Mouse (Mus musculus) heart, postnatal 0 days (tissue): ENCODE measurements around the gene 6030445D17Rik. TPM values are rescaled to one million over a fixed set of nuclear protein-coding genes. Genes with fewer than 3 reads are reported as not detected.

Experiments
- ATAC-seq: fragments of 200-750 bp; cut with Nextera tagmentation; 2 replicates; pipeline ENCODE4 v1.8.0; 2017; ENCODE audit warnings: low read depth, moderate number of reproducible peaks, moderate library complexity; ENCODE audit not compliant: insufficient read depth
- DNase-seq: peaks from one replicate; pipeline ENCODE4 v3.0.0-alpha.2; 2016; ENCODE audit warnings: low spot score
- H3K27ac ChIP-seq: fragments of 300-500 bp; sonication (generic); 2 replicates; pipeline ENCODE4 v1.5.1; 2014; ENCODE audit warnings: low read depth, mild to moderate bottlenecking
- H3K27me3 ChIP-seq: fragments of 300-500 bp; sonication (generic); 2 replicates; pipeline ENCODE4 v1.6.1; 2014; ENCODE audit warnings: low read length, mixed read lengths; ENCODE audit not compliant: control insufficient read depth, insufficient read depth
- H3K36me3 ChIP-seq: fragments of 300-500 bp; sonication (generic); replicated peaks from 2 replicates; pipeline ENCODE4 v1.6.1; 2014; ENCODE audit warnings: low read length, mixed read lengths; ENCODE audit not compliant: control insufficient read depth, insufficient read depth
- H3K4me1 ChIP-seq: fragments of 300-500 bp; sonication (generic); 2 replicates; pipeline ENCODE4 v1.6.1; 2014; ENCODE audit warnings: antibody characterized with exemption; ENCODE audit not compliant: control insufficient read depth, insufficient read depth
- H3K4me2 ChIP-seq: fragments of 300-500 bp; sonication (generic); 2 replicates; pipeline ENCODE4 v1.6.1; 2014; ENCODE audit warnings: low read depth, mild to moderate bottlenecking, low read length, moderate library complexity
- H3K4me3 ChIP-seq: fragments of 300-500 bp; sonication (generic); 2 replicates; pipeline ENCODE4 v1.5.1; 2014; ENCODE audit warnings: low read depth, low read length
- H3K9ac ChIP-seq: fragments of 300-500 bp; sonication (generic); replicated peaks from 2 replicates; pipeline ENCODE4 v1.6.1; 2014; ENCODE audit warnings: low read depth, low read length, mixed read lengths
- H3K9me3 ChIP-seq: fragments of 300-500 bp; sonication (generic); replicated peaks from 2 replicates; pipeline ENCODE4 v1.6.1; 2016; ENCODE audit warnings: low read length; ENCODE audit not compliant: control insufficient read depth
- CTCF ChIP-seq: IDR thresholded peaks from 2 replicates; pipeline ENCODE4 v1.5.1; 2016; ENCODE audit warnings: antibody characterized with exemption, control low read depth, low read depth
- EP300 ChIP-seq: IDR thresholded peaks from 2 replicates; pipeline ENCODE4 v1.6.1; 2016; ENCODE audit warnings: antibody characterized with exemption, low read depth
- WGBS: fragments of 180-500 bp; shearing (Covaris S2); extraction: QIAGEN DNeasy Blood & Tissue Kit; methylation state at CpG from one replicate; pipeline ENCODE4 v1.1.7; 2014; 5-methylcytosine and 5-hydroxymethylcytosine counted together
- polyA plus RNA-seq: library from polyadenylated mRNA; unstranded; fragments of >200 nt; fragmentation: Nextera tagmentation; extraction: Ambion mirVana; gene quantifications from 2 replicates; pipeline ENCODE4 v1.2.1, GENCODE M21; 2015
- total RNA-seq: library from RNA; depleted of rRNA; stranded (reverse); fragments of >200 nt; gene quantifications from 2 replicates; pipeline ENCODE4 v1.2.3, GENCODE M21; 2014; ENCODE audit warnings: low replicate concordance

The 6030445D17Rik gene
- total and polyA plus RNA-seq, 2 experiments from 2014 or later = 0.27 TPM; not detected in 1

GRCm38 (mm10) chr4:136486549-136486948, 24.5 kb downstream of the 6030445D17Rik start:
- no peaks in the 10 kb centered on the region for H3K9me3 ChIP-seq
- H3K9ac ChIP-seq = no peak overlapping the region
- no peak overlapping the region for H3K4me3 ChIP-seq
- H3K36me3 ChIP-seq = no peaks in the 10 kb centered on the region
- WGBS = 90% methylated on average over 2 of the region's 2 CpGs
- no peaks in the 10 kb centered on the region for H3K27me3 ChIP-seq
- no peak for TF ChIP-seq CTCF
- TF ChIP-seq EP300 = no peak
- no peak overlapping the region for H3K27ac ChIP-seq
- DNase-seq (no peak), ATAC-seq (no peak)
- no peak overlapping the region for H3K4me2 ChIP-seq
- no peaks in the 10 kb centered on the region for H3K4me1 ChIP-seq

- Histone ChIP-seq H3K27me3 (no peaks in the 10 kb centered on the region), H3K36me3 (no peaks in the 10 kb centered on the region), H3K9ac (no peak overlapping the region), H3K9me3 (no peaks in the 10 kb centered on the region), H3K4me1 (peaks cover 22% of the 10 kb centered on the region), H3K4me2 (no peak overlapping the region), H3K4me3 (no peak overlapping the region), H3K27ac (no peak overlapping the region)
- TF ChIP-seq CTCF (no peak), EP300 (no peak)
- ATAC-seq (no peak), DNase-seq (no peak)
These were observed 33.9 kb downstream of the 6030445D17Rik start for GRCm38 (mm10) chr4:136495993-136496392.

- ATAC-seq = peak; percentile 33; the same call in 1 of the 2 replicates
- peak; percentile 23 for DNase-seq
- WGBS = 65% methylated on average over 2 of the region's 2 CpGs
- Histone ChIP-seq H3K4me2 (no peak overlapping the region), H3K36me3 (no peaks in the 10 kb centered on the region), H3K9ac (no peak overlapping the region), H3K27ac (0 out of 2 replicates have a peak overlapping the region, but pooled peaks have one; percentile 20), H3K4me3 (no peak overlapping the region), H3K27me3 (no peaks in the 10 kb centered on the region), H3K4me1 (peaks cover 24% of the 10 kb centered on the region), H3K9me3 (no peaks in the 10 kb centered on the region)
- TF ChIP-seq EP300 (no peak), CTCF (no peak)
These were observed 43.6 kb downstream of the 6030445D17Rik start for GRCm38 (mm10) chr4:136505426-136506215.

- 65% methylated on average over 1 of the region's 1 CpGs for WGBS
- no peak for DNase-seq
- peaks cover 37% of the 10 kb centered on the region for H3K4me1 ChIP-seq
- no peaks in the 10 kb centered on the region for H3K9me3 ChIP-seq
- no peaks in the 10 kb centered on the region for H3K27me3 ChIP-seq
- no peak overlapping the region for H3K4me3 ChIP-seq
- ATAC-seq = no peak
- H3K9ac ChIP-seq = no peak overlapping the region
- TF ChIP-seq CTCF (peak; percentile 36), EP300 (no peak)
- H3K4me2 ChIP-seq = no peak overlapping the region
- H3K36me3 ChIP-seq = no peaks in the 10 kb centered on the region
- H3K27ac ChIP-seq = no peak overlapping the region
These were observed 47.8 kb downstream of the 6030445D17Rik start for GRCm38 (mm10) chr4:136509857-136510256.

GRCm38 (mm10) chr4:136511708-136512107, 49.7 kb downstream of the 6030445D17Rik start:
- 16% methylated on average over 4 of the region's 4 CpGs for WGBS
- DNase-seq (peak; percentile 36), ATAC-seq (no peak)
- H3K4me2 ChIP-seq = no peak overlapping the region; the same call in 1 of the 2 replicates
- H3K9ac ChIP-seq = no peak overlapping the region
- TF ChIP-seq CTCF = no peak
- no peak for TF ChIP-seq EP300
- H3K9me3 ChIP-seq = no peaks in the 10 kb centered on the region
- H3K27me3 ChIP-seq = no peaks in the 10 kb centered on the region
- H3K4me3 ChIP-seq = no peak overlapping the region
- H3K27ac ChIP-seq = peak overlapping the region; percentile 62; the same call in 1 of the 2 replicates
- H3K4me1 ChIP-seq = peaks cover 37% of the 10 kb centered on the region
- H3K36me3 ChIP-seq = no peaks in the 10 kb centered on the region
